Mouse (Mus musculus) 3T3-L1 (cell line): ENCODE data around the gene Hnrnpr.

Experiments used
- DNase-seq: peaks from one replicate; pipeline ENCODE4 v3.0.0-alpha.2; 2015; ENCODE audit warnings: low read depth, low spot score

The Hnrnpr gene

DNA sequence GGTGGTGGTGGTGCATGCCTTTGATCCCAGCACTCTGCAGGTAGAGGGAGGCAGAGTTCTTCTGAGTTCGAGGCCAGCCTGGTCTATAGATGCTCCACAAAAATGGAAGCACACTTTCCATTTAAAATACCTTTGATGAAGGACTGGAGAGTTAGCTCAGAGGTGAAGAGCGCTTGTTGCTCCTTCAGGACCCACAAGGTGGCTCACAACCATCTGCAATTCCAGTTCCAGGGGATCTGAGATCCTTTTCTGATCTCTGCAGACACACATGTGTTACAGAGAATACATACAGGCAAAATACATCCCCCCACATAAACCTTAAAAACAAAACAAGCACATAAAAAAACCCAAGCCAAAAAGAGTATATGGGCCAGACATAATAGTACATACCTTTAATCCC lies 2.4 kb upstream of the Hnrnpr start:
- DNase-seq, result no peak

DNA sequence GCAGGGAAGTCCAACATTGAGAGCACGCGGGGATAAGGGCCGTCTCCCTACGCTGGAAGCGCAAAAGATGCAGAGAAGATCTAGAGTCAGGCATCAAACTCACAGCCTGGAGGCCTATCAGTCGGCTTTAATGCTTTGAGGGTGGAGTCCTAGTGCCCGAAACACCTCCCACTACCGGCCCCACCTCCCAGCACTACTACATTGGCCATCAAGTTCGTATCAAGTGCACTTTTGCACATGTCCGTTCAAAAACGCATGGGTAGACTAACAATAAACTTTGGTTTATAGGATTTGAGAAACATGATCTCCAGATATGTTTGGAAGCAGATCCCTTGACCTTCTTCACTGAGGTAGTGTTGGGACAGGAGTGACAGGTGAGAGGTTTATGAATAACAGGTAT lies 962 bp upstream of the Hnrnpr start:
- DNase-seq, result peak; percentile 88

DNA sequence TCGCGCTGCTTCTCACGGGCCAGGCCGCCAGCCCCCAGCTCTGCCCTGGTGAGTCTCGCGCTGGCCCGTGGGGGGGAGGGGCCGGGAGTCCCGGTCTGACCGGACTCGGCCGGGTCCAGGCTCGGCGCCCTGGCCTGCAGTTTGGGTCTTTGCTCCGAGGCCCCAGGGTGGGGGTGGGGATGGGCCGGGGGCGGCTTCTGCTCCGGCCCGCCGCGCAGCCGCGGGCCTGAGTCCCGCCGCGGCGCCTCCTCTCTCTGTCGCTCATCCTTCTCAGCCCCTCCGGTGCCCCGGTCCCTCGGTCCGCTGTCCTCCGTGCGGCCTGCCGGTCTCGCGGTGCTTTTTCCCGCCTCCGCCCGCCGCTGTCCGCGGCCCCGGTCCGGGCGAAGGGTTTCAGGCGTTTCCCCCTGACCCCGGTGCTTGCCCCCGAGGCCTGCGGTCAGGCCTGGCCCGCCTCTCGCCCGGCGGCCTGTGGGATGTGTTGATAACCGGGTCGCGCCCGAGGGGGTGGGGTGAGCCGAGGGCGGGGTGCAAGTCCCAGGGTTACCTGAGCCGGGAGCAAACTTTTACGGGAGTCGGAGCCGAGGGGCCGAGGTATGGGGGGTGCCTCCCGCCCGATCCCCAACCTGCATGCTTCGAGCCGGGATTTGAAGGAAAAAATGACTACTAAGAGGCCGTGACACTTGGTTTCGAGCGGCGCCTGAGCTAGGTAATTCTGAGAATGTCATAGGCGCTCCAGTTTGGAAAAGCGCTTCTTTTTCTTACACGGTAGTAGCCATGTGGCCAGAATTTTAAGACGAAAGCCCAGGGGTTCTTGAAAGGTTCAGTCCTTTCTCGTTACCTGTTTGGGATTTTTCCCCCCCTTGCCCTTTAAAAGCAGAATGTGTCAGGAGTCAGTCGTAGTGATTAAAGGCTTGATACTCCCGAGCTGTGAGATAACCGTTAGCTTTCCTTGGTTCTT lies 579 bp downstream of the Hnrnpr start:
- DNase-seq, result peak; percentile 43

DNA sequence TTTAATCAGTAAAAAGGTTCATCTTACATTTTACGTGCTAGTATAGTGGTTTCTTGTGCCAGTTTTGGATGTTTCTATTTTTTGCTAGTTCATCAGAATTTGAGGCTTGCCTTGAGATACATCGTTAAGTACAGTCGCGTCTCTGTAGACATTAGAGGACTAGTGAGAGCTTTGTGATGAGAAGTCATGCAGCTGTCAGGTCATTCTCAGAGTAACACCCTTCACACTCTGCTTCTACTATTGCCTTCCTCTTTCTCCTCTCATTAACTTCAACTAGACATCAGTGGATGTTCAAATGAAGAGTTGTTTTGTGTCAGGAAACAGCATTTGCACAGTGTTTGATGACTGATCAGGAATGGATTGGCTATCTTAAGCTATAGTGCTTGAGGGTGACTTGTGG lies 1.9 kb downstream of the Hnrnpr start:
- DNase-seq, result no peak

DNA sequence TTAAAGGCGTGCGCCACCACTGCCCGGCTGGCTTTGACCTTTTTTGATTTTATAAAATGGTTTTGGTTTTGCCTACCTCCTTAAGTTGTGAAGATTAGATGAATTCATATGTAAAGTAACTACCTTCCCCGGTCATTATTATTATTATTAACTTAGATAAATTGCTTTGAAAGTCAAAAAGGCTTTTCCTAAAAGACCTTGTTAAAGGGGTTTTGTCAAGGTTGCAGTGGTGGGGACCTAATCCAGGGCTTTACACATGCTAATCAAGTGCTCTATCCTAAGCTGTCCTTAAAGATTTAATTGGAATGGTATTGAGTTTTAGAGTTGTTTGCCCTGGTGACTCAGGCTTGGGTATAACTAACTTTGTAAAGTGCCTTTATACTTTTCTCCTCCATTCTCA lies 6.9 kb downstream of the Hnrnpr start:
- no peak for DNase-seq

DNA sequence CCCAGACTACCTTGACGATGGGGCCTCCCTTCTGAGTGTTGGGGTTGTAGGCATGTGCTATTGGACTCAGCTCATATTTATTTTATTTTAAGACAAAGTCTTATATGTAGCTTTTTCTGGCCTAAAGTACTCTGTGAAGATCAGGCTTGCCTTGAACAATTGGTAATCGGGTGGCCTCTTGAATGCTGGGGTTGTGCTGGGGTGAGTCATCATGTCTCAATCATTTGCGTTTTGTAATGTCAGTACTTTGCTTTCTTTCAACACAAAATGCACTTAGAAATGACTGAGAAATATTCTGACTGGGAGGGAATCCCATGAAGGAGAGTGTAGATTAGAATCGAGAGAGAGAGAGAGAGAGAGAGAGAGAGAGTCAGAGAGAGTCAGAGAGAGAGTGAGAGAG lies 9.3 kb downstream of the Hnrnpr start:
- peak; percentile 71 for DNase-seq

DNA sequence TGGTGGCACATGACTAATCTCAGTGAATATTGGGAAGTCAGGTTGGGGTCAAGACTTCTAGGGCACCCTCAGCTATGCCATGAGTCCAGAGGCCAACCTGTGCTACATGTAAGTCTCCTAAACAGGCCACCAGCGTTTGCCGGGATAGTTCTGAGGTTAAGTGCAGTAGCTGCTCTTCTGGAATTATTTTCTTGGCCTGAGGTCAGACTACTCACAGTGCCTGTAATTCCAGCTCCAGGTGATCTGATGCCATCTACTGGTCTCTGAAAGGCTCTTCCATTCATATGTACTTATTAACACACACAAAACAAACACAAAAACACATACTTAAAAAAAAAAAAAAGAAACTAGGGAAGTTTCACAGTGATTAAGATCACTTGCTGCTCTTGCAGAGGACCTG lies 13.5 kb downstream of the Hnrnpr start:
- DNase-seq, result peak; percentile 78

DNA sequence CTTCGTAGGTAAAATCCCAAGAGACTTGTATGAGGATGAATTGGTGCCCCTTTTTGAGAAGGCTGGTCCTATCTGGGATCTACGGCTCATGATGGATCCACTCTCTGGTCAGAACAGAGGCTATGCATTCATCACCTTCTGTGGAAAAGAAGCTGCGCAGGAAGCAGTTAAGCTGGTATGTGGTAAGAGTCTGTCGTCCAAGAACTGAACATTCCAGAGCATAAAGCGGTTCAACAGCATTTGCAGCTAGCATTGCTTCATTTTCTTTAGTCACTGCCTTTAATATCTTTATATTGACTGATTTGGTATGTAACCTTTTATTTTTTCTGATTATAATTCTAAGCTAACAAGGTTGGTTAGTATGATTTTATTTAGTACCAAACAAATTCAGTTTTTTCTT lies 16.5 kb downstream of the Hnrnpr start:
- no peak for DNase-seq

DNA sequence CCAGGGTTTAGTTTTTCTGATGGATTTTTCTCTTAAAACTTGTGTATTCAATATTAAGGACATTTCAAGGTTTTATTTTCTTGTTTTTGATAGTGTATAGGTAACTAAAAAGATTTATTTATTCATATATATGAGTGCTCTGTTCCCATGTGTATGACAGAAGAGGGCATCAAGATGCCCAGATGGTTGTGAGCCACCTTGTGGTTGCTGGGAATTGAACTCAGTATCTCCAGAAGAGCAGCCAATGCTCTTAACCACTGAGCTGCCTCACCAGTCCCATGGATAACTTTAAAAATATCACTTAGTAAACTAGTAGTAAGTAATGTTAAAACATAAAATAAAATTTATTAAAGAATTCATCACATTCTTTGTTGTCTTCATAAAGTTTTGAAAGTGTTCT lies 17.4 kb downstream of the Hnrnpr start:
- DNase-seq, result peak; percentile 21

DNA sequence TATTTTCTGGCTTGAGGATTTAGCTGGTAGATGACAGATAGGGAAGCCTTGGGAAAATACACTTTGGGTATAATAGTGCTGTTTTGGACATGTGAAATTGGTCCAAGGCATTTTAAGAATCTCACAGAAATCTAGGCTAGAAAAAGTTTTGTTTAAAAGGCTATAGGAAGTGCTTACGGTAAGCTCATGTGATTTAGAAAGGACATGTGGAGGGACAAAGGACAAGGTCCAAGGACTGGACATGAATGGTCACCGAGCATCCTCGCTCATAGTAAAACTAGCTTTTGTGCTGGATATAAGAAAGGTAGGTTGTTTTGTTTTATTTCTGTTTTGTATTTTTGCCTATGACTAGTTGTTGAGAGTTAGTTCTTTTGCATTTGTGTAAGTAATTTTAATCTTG lies 21.0 kb downstream of the Hnrnpr start:
- no peak for DNase-seq

DNA sequence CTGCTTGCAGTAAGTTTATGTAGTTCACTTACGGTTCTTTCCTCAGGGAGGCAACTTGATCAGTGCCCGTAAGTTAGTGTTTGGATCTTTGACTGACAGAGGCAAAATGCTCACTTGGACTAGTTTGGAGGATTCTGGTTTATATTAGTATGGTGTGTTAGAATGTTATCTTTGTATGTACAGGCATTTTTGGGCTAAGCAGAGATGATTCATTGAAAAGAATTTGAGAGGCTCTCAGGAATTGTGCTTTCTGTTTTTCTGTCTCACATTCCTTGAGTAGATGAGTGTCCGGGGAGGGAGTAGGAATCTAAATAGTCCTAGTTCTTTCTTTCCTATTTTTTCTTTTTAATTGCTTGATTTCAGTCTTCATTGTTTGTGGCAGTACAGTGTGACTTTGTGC lies 22.4 kb downstream of the Hnrnpr start:
- DNase-seq, result peak; percentile 76

DNA sequence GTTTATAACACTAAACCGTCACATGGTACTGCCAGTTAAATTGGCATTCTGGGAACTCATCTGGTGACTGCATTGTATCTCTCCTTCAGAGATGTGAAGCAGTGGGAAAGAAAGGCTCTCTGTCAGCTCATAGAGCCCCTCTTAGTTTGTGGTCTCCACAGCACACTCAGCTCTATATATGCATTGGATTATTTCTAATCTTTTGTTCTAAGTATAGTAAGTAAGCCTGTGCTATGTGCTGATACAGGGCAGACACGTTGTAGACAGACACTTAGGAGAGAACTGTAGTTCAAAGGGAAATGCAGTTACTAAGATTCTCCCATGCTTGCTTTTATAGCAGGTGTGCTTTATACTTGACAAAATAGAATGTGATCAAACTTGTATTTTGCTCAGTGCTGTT lies 24.3 kb downstream of the Hnrnpr start:
- no peak for DNase-seq

DNA sequence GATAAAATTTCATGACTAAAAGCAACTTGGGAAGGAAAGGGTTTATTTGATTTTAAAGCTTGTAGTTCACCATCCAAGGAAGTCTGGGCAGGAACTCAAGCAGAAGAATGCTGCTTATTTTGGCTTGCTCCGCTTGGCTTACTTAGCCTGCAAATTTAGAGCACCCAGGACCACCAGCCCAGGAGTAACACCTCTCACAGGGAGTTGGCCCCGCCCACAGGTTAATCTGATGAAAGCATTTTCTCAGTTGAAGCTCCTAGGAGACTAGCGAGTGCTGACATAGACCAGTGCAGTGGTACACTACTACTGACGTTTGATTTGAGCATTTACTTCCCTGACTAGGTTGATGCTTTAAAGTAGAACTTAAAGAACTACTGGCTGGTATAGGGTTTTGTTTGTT lies 26.4 kb downstream of the Hnrnpr start:
- no peak for DNase-seq

DNA sequence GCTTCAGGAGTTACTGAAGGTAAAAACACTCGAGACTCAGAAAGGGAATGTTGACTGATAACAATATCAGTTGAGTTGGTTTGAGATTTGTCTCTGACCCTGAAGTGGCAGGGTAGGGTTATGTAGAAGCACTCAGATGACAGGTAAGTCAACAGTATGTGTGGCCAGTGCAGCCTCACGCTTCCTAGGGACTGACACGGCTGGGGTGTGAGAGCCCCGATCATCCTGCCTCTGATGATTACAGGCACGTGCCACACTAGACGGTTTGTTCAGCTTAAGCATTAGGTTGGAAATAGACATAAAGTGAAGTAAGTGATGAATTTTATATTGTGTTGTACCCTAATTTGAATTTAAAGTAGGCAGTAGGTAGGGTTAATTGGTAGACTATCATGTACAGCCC lies 38.9 kb downstream of the Hnrnpr start:
- no peak for DNase-seq

DNA sequence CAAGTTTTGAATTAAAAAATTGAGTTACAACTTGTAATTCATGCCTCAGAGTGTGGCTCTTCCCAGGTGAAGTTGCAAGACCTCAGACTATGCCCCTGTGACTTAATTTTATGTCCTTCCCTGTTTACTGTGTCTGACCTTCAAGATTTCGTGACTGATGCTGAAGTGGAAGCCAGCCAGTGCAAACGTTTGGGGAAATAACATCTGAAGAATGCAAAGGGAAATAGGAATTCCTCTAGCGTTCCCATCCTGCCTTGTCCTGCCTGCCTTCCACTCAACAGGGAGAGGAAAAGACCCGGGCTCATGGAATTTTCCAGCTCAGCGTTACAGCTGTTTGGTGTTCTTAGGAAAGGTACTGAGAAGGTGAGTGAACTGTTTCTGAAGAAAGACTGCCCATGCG lies 46.3 kb downstream of the Hnrnpr start:
- DNase-seq, result no peak

DNA sequence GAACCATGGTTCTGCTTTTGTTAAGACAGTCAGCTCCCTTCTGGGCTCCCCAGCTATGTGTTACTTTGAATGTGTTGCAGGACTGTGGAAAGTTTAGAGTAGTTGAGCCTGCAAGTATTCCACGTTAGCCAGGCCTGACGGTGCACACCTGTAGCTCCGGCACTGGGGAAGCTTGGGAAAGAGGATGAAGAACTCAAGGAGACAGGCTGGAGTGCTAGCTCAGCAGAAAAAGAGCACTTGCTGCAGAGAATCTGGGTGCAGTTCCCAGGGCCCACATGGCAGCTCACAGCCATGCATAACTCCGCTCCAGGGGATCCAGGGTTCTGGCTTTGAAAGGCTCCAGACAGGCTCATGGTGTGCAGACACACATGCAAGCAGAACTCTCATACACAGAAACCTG lies 46.7 kb downstream of the Hnrnpr start:
- no peak for DNase-seq

DNA sequence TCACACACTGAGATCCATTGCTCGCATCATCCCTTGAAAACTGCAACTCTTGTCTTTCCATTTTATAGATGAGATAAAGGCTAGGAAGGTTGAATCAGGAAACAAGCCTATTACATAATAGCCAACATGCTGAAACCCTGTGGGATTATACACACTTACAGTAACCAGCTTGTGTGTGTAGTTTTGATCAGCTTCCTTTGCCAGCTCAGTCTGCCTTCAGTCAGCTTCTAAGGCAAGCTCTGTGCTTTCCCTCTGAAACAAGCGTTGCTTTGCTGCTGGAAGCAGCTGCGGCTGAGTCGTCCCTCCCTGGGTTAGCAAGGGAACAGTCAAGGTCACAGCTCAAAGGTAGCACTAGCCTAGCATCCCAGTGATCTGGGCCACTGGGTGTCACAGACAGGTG lies 57.1 kb downstream of the Hnrnpr start:
- no peak for DNase-seq

DNA sequence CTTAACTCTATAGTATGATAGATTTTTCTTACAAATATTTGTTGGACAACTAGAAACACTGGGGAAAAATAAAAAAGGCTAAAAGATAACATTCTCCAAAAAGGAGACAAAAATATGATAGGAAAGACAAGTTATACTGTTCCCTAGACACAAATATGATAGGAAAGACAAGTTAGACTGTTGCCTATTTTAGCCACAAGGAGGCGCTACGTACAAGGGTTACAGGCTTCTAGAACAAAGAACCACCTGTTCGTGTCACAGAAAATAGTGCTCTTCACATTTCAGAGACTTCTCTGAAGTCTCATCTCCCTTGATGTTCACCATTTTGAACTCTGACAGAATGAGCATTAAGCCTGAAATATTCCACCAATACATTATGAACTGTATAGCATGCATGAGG lies 59.0 kb downstream of the Hnrnpr start:
- peak; percentile 87 for DNase-seq

DNA sequence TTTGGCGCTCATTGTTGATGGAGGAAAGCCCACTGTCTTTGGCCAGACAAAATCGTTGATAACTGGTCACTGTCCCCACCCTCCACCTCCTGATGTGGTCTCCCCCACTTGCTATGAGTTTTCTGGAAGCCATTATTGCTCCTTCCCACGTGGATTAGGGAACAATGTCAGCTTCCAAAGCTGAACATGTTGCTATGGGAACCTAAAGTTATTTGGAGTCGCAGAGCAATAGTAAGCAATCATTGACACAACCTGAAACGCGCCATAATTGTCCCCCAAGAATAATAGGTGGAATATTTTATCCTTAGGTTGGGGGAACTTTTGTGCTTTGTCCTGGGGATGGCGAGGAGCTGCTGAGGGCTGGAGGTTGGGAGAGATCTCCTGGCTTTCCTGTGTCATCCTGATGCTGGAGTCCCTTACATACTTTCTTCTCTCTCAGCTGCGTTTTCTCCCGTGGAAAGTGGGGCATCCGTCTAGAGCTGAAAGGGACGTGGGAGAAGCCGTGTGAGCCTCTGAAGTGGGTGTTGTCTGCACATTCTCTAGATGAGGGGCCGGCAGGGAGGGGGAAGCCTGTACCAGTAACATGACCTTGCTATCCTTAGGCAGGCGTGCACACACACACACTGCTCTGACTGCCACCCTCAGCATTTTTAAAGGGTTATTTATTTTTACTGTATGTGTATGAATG lies 62.9 kb downstream of the Hnrnpr start:
- no peak for DNase-seq

DNA sequence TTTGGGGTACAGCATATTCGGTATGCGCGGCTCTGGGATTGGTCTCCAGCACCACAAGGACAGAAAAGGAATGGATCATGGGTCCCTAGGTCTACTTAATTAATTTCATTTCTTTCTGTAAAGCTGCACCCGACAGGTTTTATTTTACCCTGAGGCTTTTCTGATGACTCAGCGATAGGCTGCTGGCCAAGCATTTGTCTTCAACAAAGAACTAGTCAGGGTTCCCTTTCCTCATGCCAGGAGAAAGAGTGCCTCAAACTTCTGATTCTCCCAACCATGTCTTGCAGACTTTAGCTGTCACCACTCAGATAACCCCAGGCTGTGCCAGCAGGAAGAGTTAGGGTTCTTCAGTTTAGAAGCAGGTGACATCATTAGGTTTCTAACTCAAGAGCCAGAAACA lies 66.3 kb downstream of the Hnrnpr start:
- DNase-seq, result peak; percentile 94

DNA sequence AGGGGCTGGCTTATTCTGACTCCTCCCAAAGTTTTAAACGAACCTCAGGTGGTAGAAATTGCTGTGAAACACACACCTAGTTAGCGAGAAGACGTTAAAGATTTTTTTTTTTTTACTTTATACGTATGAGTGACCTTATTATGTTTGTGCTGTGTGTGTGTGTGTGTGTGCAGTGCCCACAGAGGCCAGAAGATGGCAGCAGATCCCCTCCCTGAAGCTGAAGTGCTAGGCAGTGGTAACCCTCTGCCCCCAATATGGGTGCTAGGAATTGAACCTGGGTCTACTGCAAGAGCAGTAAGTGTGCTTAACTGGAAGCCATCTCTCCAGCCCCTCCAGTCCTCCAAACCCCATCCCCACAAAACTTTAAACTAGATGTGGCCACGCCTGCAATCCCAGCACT lies 72.3 kb downstream of the Hnrnpr start:
- DNase-seq, result no peak

DNA sequence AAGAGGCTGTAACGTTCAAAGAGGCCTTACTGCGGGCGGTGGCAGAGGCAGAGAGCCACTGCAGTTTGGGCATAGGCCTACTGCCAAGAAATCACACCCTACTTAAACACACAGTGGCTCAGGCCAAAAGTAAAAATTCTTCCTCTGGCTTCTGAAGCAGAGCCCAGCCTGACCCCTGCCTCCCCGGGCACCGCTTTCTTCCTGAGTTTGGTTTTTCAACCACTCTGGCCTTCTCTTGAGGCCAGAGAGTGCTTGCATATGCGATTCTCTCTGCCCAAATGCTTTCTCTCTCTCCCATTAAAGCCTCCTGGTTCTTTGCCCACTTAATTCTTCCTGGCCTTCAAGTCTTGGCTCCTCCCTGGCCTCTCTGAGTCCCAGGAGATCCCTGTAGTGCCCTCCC lies 73.1 kb downstream of the Hnrnpr start:
- DNase-seq, result no peak

DNA sequence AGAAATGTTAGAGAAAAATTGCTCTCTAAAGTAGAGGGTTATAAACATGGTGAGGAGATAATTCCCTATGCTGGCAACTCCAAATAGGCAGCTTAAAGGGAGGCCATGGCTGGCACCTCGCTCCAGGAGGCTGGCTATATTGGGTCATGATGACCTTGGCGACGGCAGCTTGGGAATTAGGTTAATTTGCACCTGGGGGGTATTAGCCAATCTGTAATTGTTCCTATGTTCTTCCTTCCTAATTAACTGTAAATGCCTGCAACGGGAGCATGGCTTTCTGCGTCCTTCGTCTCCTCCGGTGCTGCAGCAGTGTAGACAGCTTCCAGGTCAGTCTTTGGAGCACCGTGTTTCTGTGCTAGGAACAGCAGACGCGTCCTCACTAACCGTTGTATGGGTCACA lies 76.5 kb downstream of the Hnrnpr start:
- no peak for DNase-seq
